Mouse (Mus musculus) bone marrow macrophage, adult 2 months (primary cell): ENCODE measurements around the gene Stim1.

Experiments used
- CTCF ChIP-seq: IDR thresholded peaks from 2 replicates; pipeline ENCODE4 v1.5.1; 2012; ENCODE audit warnings: low read depth, mild to moderate bottlenecking, low read length, moderate library complexity
- POLR2A ChIP-seq: IDR thresholded peaks from 2 replicates; pipeline ENCODE4 v1.6.1; 2012; ENCODE audit warnings: mild to moderate bottlenecking, low read depth, low read length, borderline replicate concordance

DNA sequence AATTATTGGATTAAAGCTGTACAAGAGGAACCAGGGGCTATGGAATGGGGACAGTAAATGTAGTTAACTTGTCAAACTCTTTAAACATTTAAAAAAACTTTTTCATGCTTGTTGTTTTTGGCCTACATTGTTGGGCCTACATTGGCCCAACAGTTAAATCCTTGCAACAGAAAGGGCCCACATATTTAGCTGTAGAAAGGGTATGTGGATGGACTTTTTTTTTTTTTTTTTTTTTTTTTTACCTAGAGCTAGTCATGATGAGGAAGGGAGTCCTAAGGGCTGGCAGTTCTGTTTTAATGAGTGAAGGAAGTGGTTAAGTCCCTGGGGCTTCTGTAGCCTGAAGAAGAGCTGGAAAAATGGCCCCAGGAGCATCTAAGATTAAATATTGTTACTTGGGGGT lies 42.7 kb downstream of the Stim1 start:
- TF ChIP-seq CTCF (no peak), POLR2A (no peak)
